Mouse (Mus musculus) heart, embryonic 16.5 days (tissue): ENCODE data around the gene Pde6b. TPM values are rescaled to one million over a fixed set of nuclear protein-coding genes. Genes with fewer than 3 reads are reported as not detected.

Source experiments
- ATAC-seq: fragments of 200-750 bp; cut with Nextera tagmentation; replicated peaks from 2 replicates; pipeline ENCODE4 v1.8.0; 2017; ENCODE audit warnings: moderate number of reproducible peaks; ENCODE audit not compliant: insufficient read depth, low FRiP score; ENCODE audit errors: extremely low read depth
- H3K27ac ChIP-seq: fragments of 300-500 bp; sonication (generic); 2 replicates; pipeline ENCODE4 v1.5.1; 2014; ENCODE audit warnings: mild to moderate bottlenecking, low read length, control low read depth, moderate library complexity
- H3K27me3 ChIP-seq: fragments of 300-500 bp; sonication (generic); 2 replicates; pipeline ENCODE4 v1.6.1; 2014; ENCODE audit warnings: low read length, mixed read lengths; ENCODE audit not compliant: control insufficient read depth, insufficient read depth
- H3K36me3 ChIP-seq: fragments of 300-500 bp; sonication (generic); 2 replicates; pipeline ENCODE4 v1.6.1; 2014; ENCODE audit not compliant: control insufficient read depth, insufficient read depth
- H3K4me1 ChIP-seq: fragments of 300-500 bp; sonication (generic); 2 replicates; pipeline ENCODE4 v1.6.1; 2014; ENCODE audit warnings: low read length, mixed read lengths; ENCODE audit not compliant: control insufficient read depth, insufficient read depth
- H3K4me2 ChIP-seq: fragments of 300-500 bp; sonication (generic); 2 replicates; pipeline ENCODE4 v1.6.1; 2014; ENCODE audit warnings: low read depth, mild to moderate bottlenecking, control low read depth, low read length
- H3K4me3 ChIP-seq: fragments of 300-500 bp; sonication (generic); 2 replicates; pipeline ENCODE4 v1.5.1; 2014; ENCODE audit warnings: mild to moderate bottlenecking, control low read depth, low read length
- H3K9ac ChIP-seq: fragments of 300-500 bp; sonication (generic); 2 replicates; pipeline ENCODE4 v1.6.1; 2014; ENCODE audit warnings: low read length, control low read depth
- H3K9me3 ChIP-seq: fragments of 300-500 bp; sonication (generic); replicated peaks from 2 replicates; pipeline ENCODE4 v1.6.1; 2016; ENCODE audit warnings: low read length; ENCODE audit not compliant: control insufficient read depth
- WGBS: fragments of 180-500 bp; shearing (Covaris S2); extraction: QIAGEN DNeasy Blood & Tissue Kit; methylation state at CpG from one replicate; pipeline ENCODE4 v1.1.7; 2014; 5-methylcytosine and 5-hydroxymethylcytosine counted together
- polyA plus RNA-seq: library from polyadenylated mRNA; unstranded; fragments of >200 nt; fragmentation: Nextera tagmentation; extraction: Ambion mirVana; gene quantifications from 2 replicates; pipeline ENCODE4 v1.2.1, GENCODE M21; 2015

Pde6b gene
- polyA plus RNA-seq, 1 experiment from 2014 or later: 0.26 TPM

GRCm38 (mm10) chr5:108376059-108376458, 12.1 kb upstream of the Pde6b start:
- no peak overlapping the region for H3K4me3 ChIP-seq
- no peaks in the 10 kb centered on the region for H3K9me3 ChIP-seq
- no peaks in the 10 kb centered on the region for H3K36me3 ChIP-seq
- H3K4me2 ChIP-seq: no peak overlapping the region
- 40% methylated on average over 1 of the region's 1 CpGs for WGBS
- no peak overlapping the region for H3K9ac ChIP-seq
- H3K27ac ChIP-seq: no peak overlapping the region
- ATAC-seq: no peak
- H3K27me3 ChIP-seq: peaks cover 18% of the 10 kb centered on the region
- H3K4me1 ChIP-seq: no peaks in the 10 kb centered on the region

- no peak for ATAC-seq
- H3K36me3 ChIP-seq: no peaks in the 10 kb centered on the region
- H3K9ac ChIP-seq: no peak overlapping the region
- no peak overlapping the region for H3K4me2 ChIP-seq
- peaks cover 4% of the 10 kb centered on the region for H3K9me3 ChIP-seq
- H3K4me1 ChIP-seq: no peaks in the 10 kb centered on the region
- 60% methylated on average over 4 of the region's 4 CpGs for WGBS
- no peak overlapping the region for H3K4me3 ChIP-seq
- peaks cover 3% of the 10 kb centered on the region for H3K27me3 ChIP-seq
- no peak overlapping the region for H3K27ac ChIP-seq
These were observed 9.8 kb upstream of the Pde6b start for GRCm38 (mm10) chr5:108378346-108378745.

GRCm38 (mm10) chr5:108385632-108386031, 2.6 kb upstream of the Pde6b start:
- no peak overlapping the region for H3K27ac ChIP-seq
- no peak for ATAC-seq
- no peaks in the 10 kb centered on the region for H3K27me3 ChIP-seq
- H3K4me1 ChIP-seq: no peaks in the 10 kb centered on the region
- no peak overlapping the region for H3K9ac ChIP-seq
- H3K4me2 ChIP-seq: no peak overlapping the region
- peaks cover 4% of the 10 kb centered on the region for H3K9me3 ChIP-seq
- H3K4me3 ChIP-seq: no peak overlapping the region
- WGBS: 78% methylated on average over 2 of the region's 2 CpGs
- no peaks in the 10 kb centered on the region for H3K36me3 ChIP-seq

- no peaks in the 10 kb centered on the region for H3K4me1 ChIP-seq
- no peaks in the 10 kb centered on the region for H3K36me3 ChIP-seq
- ATAC-seq: no peak
- H3K4me2 ChIP-seq: no peak overlapping the region
- no peak overlapping the region for H3K4me3 ChIP-seq
- 64% methylated on average over 4 of the region's 4 CpGs for WGBS
- no peaks in the 10 kb centered on the region for H3K27me3 ChIP-seq
- no peak overlapping the region for H3K9ac ChIP-seq
- H3K27ac ChIP-seq: no peak overlapping the region
- peaks cover 4% of the 10 kb centered on the region for H3K9me3 ChIP-seq
These were observed 1.7 kb upstream of the Pde6b start for GRCm38 (mm10) chr5:108386449-108386848.

- Histone ChIP-seq H3K27me3 (no peaks in the 10 kb centered on the region), H3K27ac (no peak overlapping the region), H3K9me3 (no peaks in the 10 kb centered on the region), H3K9ac (no peak overlapping the region), H3K4me1 (no peaks in the 10 kb centered on the region), H3K4me3 (no peak overlapping the region), H3K36me3 (no peaks in the 10 kb centered on the region), H3K4me2 (no peak overlapping the region)
- WGBS: 63% methylated on average over 3 of the region's 3 CpGs
- no peak for ATAC-seq
These were observed 1.6 kb downstream of the Pde6b start for GRCm38 (mm10) chr5:108389744-108390143.

- 45% methylated on average over 4 of the region's 4 CpGs for WGBS
- H3K9me3 ChIP-seq: no peaks in the 10 kb centered on the region
- no peak overlapping the region for H3K27ac ChIP-seq
- no peak overlapping the region for H3K4me3 ChIP-seq
- ATAC-seq: no peak
- no peaks in the 10 kb centered on the region for H3K27me3 ChIP-seq
- no peak overlapping the region for H3K4me2 ChIP-seq
- H3K4me1 ChIP-seq: no peaks in the 10 kb centered on the region
- no peaks in the 10 kb centered on the region for H3K36me3 ChIP-seq
- no peak overlapping the region for H3K9ac ChIP-seq
These were observed 15.3 kb downstream of the Pde6b start for GRCm38 (mm10) chr5:108403453-108403852.

- Histone ChIP-seq H3K9ac (no peak overlapping the region), H3K4me3 (no peak overlapping the region), H3K4me2 (no peak overlapping the region), H3K27me3 (no peaks in the 10 kb centered on the region), H3K9me3 (no peaks in the 10 kb centered on the region), H3K36me3 (no peaks in the 10 kb centered on the region), H3K27ac (no peak overlapping the region), H3K4me1 (no peaks in the 10 kb centered on the region)
- ATAC-seq: no peak
- WGBS: 41% methylated on average over 1 of the region's 1 CpGs
These were observed 17.3 kb downstream of the Pde6b start for GRCm38 (mm10) chr5:108405460-108405859.

GRCm38 (mm10) chr5:108406977-108407376, 18.8 kb downstream of the Pde6b start:
- H3K27me3 ChIP-seq: no peaks in the 10 kb centered on the region
- ATAC-seq: no peak
- no peaks in the 10 kb centered on the region for H3K4me1 ChIP-seq
- no peaks in the 10 kb centered on the region for H3K36me3 ChIP-seq
- WGBS: 68% methylated on average over 2 of the region's 2 CpGs
- H3K4me2 ChIP-seq: no peak overlapping the region
- no peak overlapping the region for H3K4me3 ChIP-seq
- no peak overlapping the region for H3K9ac ChIP-seq
- H3K27ac ChIP-seq: no peak overlapping the region
- H3K9me3 ChIP-seq: no peaks in the 10 kb centered on the region

GRCm38 (mm10) chr5:108414711-108415110, 26.5 kb downstream of the Pde6b start:
- Histone ChIP-seq H3K4me1 (no peaks in the 10 kb centered on the region), H3K36me3 (no peaks in the 10 kb centered on the region), H3K27me3 (no peaks in the 10 kb centered on the region), H3K9me3 (no peaks in the 10 kb centered on the region), H3K4me3 (no peak overlapping the region), H3K27ac (no peak overlapping the region), H3K9ac (no peak overlapping the region), H3K4me2 (no peak overlapping the region)
- ATAC-seq: no peak
- WGBS: 58% methylated on average over 2 of the region's 2 CpGs

- 77% methylated on average over 3 of the region's 3 CpGs for WGBS
- H3K9ac ChIP-seq: no peak overlapping the region
- no peaks in the 10 kb centered on the region for H3K36me3 ChIP-seq
- no peaks in the 10 kb centered on the region for H3K27me3 ChIP-seq
- no peak overlapping the region for H3K4me2 ChIP-seq
- no peak overlapping the region for H3K4me3 ChIP-seq
- H3K9me3 ChIP-seq: no peaks in the 10 kb centered on the region
- H3K4me1 ChIP-seq: no peaks in the 10 kb centered on the region
- no peak overlapping the region for H3K27ac ChIP-seq
- ATAC-seq: no peak
These were observed 34.5 kb downstream of the Pde6b start for GRCm38 (mm10) chr5:108422741-108423140.
